Mouse (Mus musculus) forebrain, postnatal 0 days (tissue): ENCODE results near the gene Ppp1r11. TPM values are rescaled to one million over a fixed set of nuclear protein-coding genes. Genes with fewer than 3 reads are reported as not detected.
A peak's percentile ranks its signal among the peaks of the same experiment; 100 is the strongest.

Source experiments
- ATAC-seq: fragments of 200-750 bp; cut with Nextera tagmentation; 2 replicates; pipeline ENCODE4 v1.8.0; 2017; ENCODE audit warnings: mild to moderate bottlenecking, moderate library complexity
- DNase-seq: peaks from one replicate; pipeline ENCODE4 v3.0.0-alpha.2; 2015
- H3K27ac ChIP-seq: fragments of 300-500 bp; sonication (generic); 2 replicates; pipeline ENCODE4 v1.5.1; 2014; ENCODE audit warnings: low read depth, mild to moderate bottlenecking, antibody characterized with exemption, low read length, moderate library complexity, mixed read lengths
- H3K27me3 ChIP-seq: fragments of 300-500 bp; sonication (generic); 2 replicates; pipeline ENCODE4 v1.6.1; 2014; ENCODE audit warnings: mild to moderate bottlenecking, low read length, mixed read lengths; ENCODE audit not compliant: insufficient read depth
- H3K36me3 ChIP-seq: fragments of 300-500 bp; sonication (generic); 2 replicates; pipeline ENCODE4 v1.6.1; 2014; ENCODE audit warnings: mild to moderate bottlenecking, moderate library complexity; ENCODE audit not compliant: insufficient read depth
- H3K4me1 ChIP-seq: fragments of 300-500 bp; sonication (generic); 2 replicates; pipeline ENCODE4 v1.6.1; 2014; ENCODE audit warnings: antibody characterized with exemption; ENCODE audit not compliant: insufficient read depth
- H3K4me2 ChIP-seq: fragments of 300-500 bp; sonication (generic); 2 replicates; pipeline ENCODE4 v1.6.1; 2014; ENCODE audit warnings: low read depth, mild to moderate bottlenecking, moderate library complexity
- H3K4me3 ChIP-seq: fragments of 300-500 bp; sonication (generic); 2 replicates; pipeline ENCODE4 v1.5.1; 2014; ENCODE audit warnings: low read depth, low read length, mixed read lengths
- H3K9ac ChIP-seq: fragments of 300-500 bp; sonication (generic); 2 replicates; pipeline ENCODE4 v1.6.1; 2014; ENCODE audit warnings: mild to moderate bottlenecking
- H3K9me3 ChIP-seq: fragments of 300-500 bp; sonication (generic); 2 replicates; pipeline ENCODE4 v1.6.1; 2016; ENCODE audit warnings: low read length
- CTCF ChIP-seq: sonication (generic); IDR thresholded peaks from 2 replicates; pipeline ENCODE4 v1.5.1; 2016; ENCODE audit warnings: antibody characterized with exemption, control low read depth, low read depth
- WGBS: fragments of 180-500 bp; shearing (Covaris S2); extraction: QIAGEN DNeasy Blood & Tissue Kit; methylation state at CpG from one replicate; pipeline ENCODE4 v1.1.7; 2014; 5-methylcytosine and 5-hydroxymethylcytosine counted together
- polyA plus RNA-seq: library from polyadenylated mRNA; unstranded; fragments of >200 nt; fragmentation: Nextera tagmentation; extraction: Ambion mirVana; gene quantifications from 2 replicates; pipeline ENCODE4 v1.2.1, GENCODE M21; 2015
- total RNA-seq: library from RNA; depleted of rRNA; stranded (reverse); fragments of >200 nt; gene quantifications from 2 replicates; pipeline ENCODE4 v1.2.3, GENCODE M21; 2014

Ppp1r11 gene
- total and polyA plus RNA-seq, 2 experiments from 2014 or later = 72.3 to 157 TPM

DNA sequence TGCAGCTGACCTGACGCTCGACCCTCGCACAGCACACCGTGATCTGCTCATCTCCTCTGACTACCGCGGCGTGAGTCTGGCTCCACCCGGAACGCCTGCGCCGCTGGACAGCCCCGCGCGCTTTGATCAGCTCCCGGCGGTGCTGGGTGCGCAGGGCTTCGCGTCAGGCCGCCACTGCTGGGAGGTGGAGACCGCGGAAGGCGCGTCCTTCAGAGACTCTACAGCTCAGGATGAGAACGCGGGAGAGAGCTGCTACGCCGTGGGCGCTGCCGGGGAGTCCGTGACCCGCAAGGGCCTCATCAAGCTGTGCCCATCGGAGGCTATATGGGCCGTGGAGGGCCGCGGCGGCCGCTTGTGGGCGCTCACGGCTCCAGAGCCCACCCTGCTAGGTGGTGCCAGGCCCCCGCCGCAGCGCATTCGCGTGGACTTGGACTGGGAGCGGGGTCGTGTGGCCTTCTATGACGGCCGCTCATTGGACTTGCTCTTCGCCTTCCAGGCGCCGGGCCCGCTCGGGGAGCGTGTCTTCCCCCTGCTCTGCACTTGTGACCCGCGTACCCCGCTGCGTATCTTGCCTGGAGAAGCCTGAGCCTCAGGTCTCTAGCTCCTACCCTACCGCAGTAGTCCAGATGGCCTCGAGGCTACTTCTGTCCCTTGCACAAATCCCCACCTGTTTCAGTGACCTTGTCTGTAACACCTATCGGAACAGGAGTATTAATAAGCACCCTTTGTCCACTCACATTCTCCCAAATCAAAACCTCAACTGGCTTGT, 4.3 kb downstream of the Ppp1r11 start:
- H3K4me1 ChIP-seq = peaks cover 7% of the 10 kb centered on the region; the same call in 1 of the 2 replicates
- H3K9ac ChIP-seq = peak overlapping the region; percentile 80
- H3K4me2 ChIP-seq = peak overlapping the region; percentile 96
- peak overlapping the region; percentile 55 for H3K4me3 ChIP-seq
- TF ChIP-seq CTCF = peak; percentile 65
- 1% methylated on average over 62 of the region's 62 CpGs for WGBS
- H3K27me3 ChIP-seq = peaks cover 13% of the 10 kb centered on the region
- ATAC-seq (peak; percentile 53), DNase-seq (peak; percentile 74)
- peaks cover 11% of the 10 kb centered on the region for H3K36me3 ChIP-seq
- H3K27ac ChIP-seq = peak overlapping the region; percentile 76
- H3K9me3 ChIP-seq = no peaks in the 10 kb centered on the region

DNA sequence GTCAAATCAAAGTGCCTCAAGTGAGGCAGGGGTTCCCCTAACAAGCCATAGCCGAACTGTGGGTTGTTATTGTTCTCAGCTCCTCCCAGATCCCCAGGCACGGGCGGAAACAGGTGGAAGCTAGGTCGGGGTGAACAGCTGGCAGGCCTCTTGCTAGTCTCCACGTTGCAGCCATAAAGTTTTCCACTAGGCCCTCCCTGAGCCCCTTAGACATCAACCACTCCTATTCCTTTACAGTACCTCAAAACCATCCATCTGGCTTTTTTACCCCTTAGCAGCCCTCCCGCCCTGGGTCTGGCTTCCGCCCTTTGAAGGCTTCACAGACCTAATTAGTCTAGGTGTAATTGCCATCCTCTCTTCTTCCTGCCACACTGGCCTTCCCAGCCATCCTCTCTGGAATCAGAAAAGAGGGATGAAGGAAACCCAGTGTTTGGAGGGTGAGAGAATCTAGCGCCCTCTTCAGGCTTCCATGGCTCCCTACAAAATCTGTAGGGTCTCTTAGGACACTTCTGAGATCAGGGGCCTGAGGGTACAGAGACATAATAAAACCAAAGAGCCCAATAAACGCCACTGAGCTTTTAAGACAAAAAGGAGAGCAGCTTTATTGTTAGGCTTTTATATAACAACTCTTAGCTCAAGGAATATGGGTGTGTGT, 7.3 kb downstream of the Ppp1r11 start:
- H3K4me2 ChIP-seq = 0 out of 2 replicates have a peak overlapping the region, but pooled peaks have one; percentile 61
- no peaks in the 10 kb centered on the region for H3K9me3 ChIP-seq
- TF ChIP-seq CTCF = peak; percentile 33; the same call in 1 of the 2 replicates
- peaks cover 13% of the 10 kb centered on the region for H3K27me3 ChIP-seq
- no peaks in the 10 kb centered on the region; the same call in 1 of the 2 replicates for H3K4me1 ChIP-seq
- DNase-seq = no peak
- WGBS = 22% methylated on average over 9 of the region's 9 CpGs
- no peak overlapping the region for H3K4me3 ChIP-seq
- no peak overlapping the region for H3K9ac ChIP-seq
- peaks cover 7% of the 10 kb centered on the region for H3K36me3 ChIP-seq
- H3K27ac ChIP-seq = no peak overlapping the region
- no peak for ATAC-seq

DNA sequence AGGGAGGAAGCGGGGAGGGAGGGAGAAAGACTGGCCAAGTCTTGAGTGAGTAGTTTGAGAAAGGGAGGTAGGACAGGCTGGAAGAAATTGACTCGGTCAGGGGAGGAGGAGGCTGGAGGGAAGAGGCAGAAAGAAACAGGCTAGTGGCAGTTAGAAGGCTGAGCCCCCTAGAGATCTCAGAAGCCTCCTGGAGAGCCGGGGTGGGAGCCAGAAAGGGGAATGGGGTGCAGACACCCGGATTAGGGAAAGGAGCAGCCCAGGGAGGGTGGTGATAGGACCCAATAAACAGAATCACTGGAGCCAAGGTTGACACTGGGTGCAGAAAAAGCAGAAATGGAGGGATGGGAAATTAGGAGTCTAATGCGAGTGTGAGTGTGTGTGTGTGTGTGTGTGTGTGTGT, 7.8 kb downstream of the Ppp1r11 start:
- Histone ChIP-seq H3K9me3 (no peaks in the 10 kb centered on the region), H3K27me3 (peaks cover 13% of the 10 kb centered on the region), H3K4me2 (peak overlapping the region; percentile 61; the same call in 1 of the 2 replicates), H3K9ac (no peak overlapping the region), H3K36me3 (peaks cover 2% of the 10 kb centered on the region), H3K4me3 (peak overlapping the region; percentile 36), H3K27ac (no peak overlapping the region), H3K4me1 (no peaks in the 10 kb centered on the region; the same call in 1 of the 2 replicates)
- WGBS = 25% methylated on average over 5 of the region's 5 CpGs
- ATAC-seq = no peak
- no peak for TF ChIP-seq CTCF
- DNase-seq = no peak

DNA sequence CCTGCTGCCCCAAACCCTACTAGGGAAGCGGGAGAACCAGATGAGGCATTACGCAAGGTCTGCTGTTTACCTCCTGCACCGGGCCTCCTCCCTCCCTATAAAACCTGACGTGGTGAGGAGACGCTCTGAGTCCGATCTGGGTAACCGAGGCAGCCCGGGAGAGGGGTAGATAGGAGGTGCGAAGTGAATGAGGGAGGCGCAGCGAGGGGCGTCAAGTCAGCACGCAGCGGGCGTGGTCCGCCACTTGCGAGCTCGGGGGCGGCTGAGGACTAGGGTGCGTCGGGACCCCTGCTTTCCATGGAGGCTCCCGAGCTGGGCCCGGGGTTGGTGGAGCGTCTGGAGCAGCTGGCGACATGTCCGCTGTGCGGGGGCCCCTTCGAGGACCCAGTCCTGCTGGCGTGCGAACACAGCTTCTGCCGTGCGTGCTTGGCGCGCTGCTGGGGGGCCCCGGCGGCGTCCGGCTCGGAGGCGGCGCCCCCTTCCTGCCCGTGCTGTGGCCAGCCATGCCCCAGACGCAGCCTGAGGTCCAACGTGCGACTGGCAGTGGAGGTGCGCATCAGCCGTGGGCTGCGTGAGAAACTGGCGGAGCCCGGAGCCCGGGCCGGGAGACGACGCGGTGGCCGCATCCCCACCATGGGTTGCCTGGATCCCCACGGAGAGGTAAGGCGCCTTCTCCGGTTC, 8.6 kb downstream of the Ppp1r11 start, which contains the start of gene Rnf39:
TSS of gene Rnf39 (plus strand) at position 128 of the 681 bp plus-strand sequence.
- Histone ChIP-seq H3K9me3 (no peaks in the 10 kb centered on the region), H3K4me1 (no peaks in the 10 kb centered on the region; the same call in 1 of the 2 replicates), H3K9ac (peak within 1 kb of the TSS; percentile 45), H3K27me3 (peaks cover 13% of the 10 kb centered on the region), H3K4me2 (peak within 1 kb of the TSS; percentile 61), H3K36me3 (no peaks in the 10 kb centered on the region), H3K4me3 (peak within 1 kb of the TSS; percentile 36), H3K27ac (no peak within 1 kb of the TSS)
- WGBS = 4% methylated on average over 58 of the region's 59 CpGs
- no peak for ATAC-seq
- no peak for TF ChIP-seq CTCF
- no peak for DNase-seq

DNA sequence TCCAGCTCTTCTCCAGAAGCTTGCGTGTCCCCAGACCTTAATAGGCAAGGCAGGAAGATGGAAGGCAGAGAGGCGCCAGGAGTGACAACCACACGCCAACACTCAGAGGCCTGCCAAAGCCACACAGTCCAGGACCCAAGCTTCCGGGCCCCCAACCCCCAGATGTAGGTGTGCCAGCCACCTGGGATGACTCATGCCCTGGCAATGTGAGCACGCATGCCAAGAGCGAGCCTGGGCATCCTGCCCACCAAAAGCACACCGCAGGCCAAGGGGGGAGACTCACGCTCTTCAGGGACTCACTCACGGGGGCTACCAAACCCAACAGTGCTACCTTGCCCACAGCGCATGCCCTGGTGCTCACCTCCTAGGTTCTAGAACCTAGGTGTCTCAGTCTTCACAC, 9.2 kb downstream of the Ppp1r11 start:
- Histone ChIP-seq H3K27ac (no peak overlapping the region), H3K9ac (0 out of 2 replicates have a peak overlapping the region, but pooled peaks have one; percentile 45), H3K27me3 (peaks cover 13% of the 10 kb centered on the region), H3K9me3 (no peaks in the 10 kb centered on the region), H3K36me3 (no peaks in the 10 kb centered on the region), H3K4me3 (no peak overlapping the region; the same call in 1 of the 2 replicates), H3K4me2 (peak overlapping the region; percentile 61; the same call in 1 of the 2 replicates), H3K4me1 (no peaks in the 10 kb centered on the region; the same call in 1 of the 2 replicates)
- WGBS = 40% methylated on average over 10 of the region's 10 CpGs
- DNase-seq (no peak), ATAC-seq (no peak)
- TF ChIP-seq CTCF = no peak

DNA sequence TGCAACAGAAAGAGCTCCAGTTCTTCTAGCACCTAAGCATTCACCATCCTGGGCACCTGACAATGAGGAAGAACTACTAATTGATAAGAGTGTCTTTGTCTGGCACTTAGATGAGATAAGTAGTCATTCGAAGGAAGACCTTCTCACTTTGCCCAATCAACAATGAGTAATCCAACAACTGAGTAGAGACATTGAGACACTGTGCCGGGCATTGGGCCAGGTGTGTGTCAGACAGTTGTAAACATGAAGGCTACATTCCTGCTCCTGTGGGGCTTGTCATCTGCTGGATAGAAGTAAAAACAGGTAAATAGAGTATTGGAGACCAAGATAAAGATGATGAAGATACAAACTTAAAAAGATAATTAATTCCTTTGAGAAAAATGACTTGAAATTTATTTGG, 13.5 kb downstream of the Ppp1r11 start:
- WGBS = 78% methylated on average over 2 of the region's 2 CpGs
- no peaks in the 10 kb centered on the region for H3K36me3 ChIP-seq
- no peaks in the 10 kb centered on the region for H3K4me1 ChIP-seq
- no peaks in the 10 kb centered on the region for H3K9me3 ChIP-seq
- TF ChIP-seq CTCF = no peak
- ATAC-seq = no peak
- H3K4me3 ChIP-seq = no peak overlapping the region
- H3K4me2 ChIP-seq = no peak overlapping the region
- DNase-seq = no peak
- H3K27ac ChIP-seq = no peak overlapping the region
- no peak overlapping the region for H3K9ac ChIP-seq
- H3K27me3 ChIP-seq = peaks cover 9% of the 10 kb centered on the region
